In genomic region chr14:31134015-31135000, GRCm38 (mm10) we compare ENCODE assay signal across 10 mouse cellular contexts. TPM values are rescaled to one million over a fixed set of nuclear protein-coding genes. Genes with fewer than 3 reads are reported as not detected.
DNase-seq lines count a peak whose midpoint lies in the region; ATAC-seq lines count a peak whose summit lies in the region.
"Had no signal": no experiment of that assay in that cellular context is flagged by ENCODE, and none has a peak within 500 bp of the region (broad histone marks: within the 10 kb centered on the region; RNA-seq: fewer than 3 reads in every experiment).

No protein-coding gene starts in this region.

- H3K36me3 ChIP-seq in heart, embryonic 16.5 days (ENCODE audit: control insufficient read depth, insufficient read depth): peaks cover 40% of the 10 kb centered on the region
- peaks cover 43% of the 10 kb centered on the region for H3K36me3 ChIP-seq in lung, embryonic 16.5 days (ENCODE audit: control insufficient read depth, insufficient read depth, low read length)
- H3K36me3 ChIP-seq in liver, embryonic 16.5 days (ENCODE audit: control insufficient read depth, insufficient read depth): peaks cover 36% of the 10 kb centered on the region

- peak overlapping the region; percentile 0; the same call in 1 of the 2 replicates for H3K27ac ChIP-seq in heart, embryonic 16.5 days (ENCODE audit: low read length)
- peak overlapping the region; percentile 89 for H3K27ac ChIP-seq in lung, embryonic 16.5 days (ENCODE audit: low read length)
- H3K27ac ChIP-seq in liver, embryonic 16.5 days (ENCODE audit: low read length): peak overlapping the region; percentile 62; the same call in 1 of the 2 replicates

- ATAC-seq in heart, embryonic 16.5 days (replicated peaks; ENCODE audit: extremely low read depth, insufficient read depth, low FRiP score): no peak
- no peak for ATAC-seq in lung, embryonic 16.5 days (ENCODE audit: low read depth)
- ATAC-seq in liver, embryonic 16.5 days (ENCODE audit: low read depth): no peak

- H3K9ac ChIP-seq in heart, embryonic 16.5 days (ENCODE audit: low read length): no peak overlapping the region
- H3K9ac ChIP-seq in lung, embryonic 16.5 days (ENCODE audit: low read length): peak overlapping the region; percentile 93; the same call in 1 of the 2 replicates
- H3K9ac ChIP-seq in liver, embryonic 16.5 days (ENCODE audit: low read depth, low read length): no peak overlapping the region

- H3K9me3 ChIP-seq in heart, embryonic 16.5 days (replicated peaks; ENCODE audit: control insufficient read depth, low read length): no peaks in the 10 kb centered on the region
- no peaks in the 10 kb centered on the region for H3K9me3 ChIP-seq in lung, embryonic 16.5 days (ENCODE audit: control insufficient read depth, low read length)
- H3K9me3 ChIP-seq in liver, embryonic 16.5 days (replicated peaks; ENCODE audit: control insufficient read depth, low read length): no peaks in the 10 kb centered on the region
- H3K9me3 ChIP-seq: embryonic facial prominence, embryonic 12.5 days; megakaryocyte, embryonic 14.5 days had no signal

- no peak overlapping the region for H3K4me3 ChIP-seq in heart, embryonic 16.5 days (ENCODE audit: low read length)
- H3K4me3 ChIP-seq in lung, embryonic 16.5 days (ENCODE audit: low read length): peak overlapping the region; percentile 94; the same call in 1 of the 2 replicates
- no peak overlapping the region for H3K4me3 ChIP-seq in liver, embryonic 16.5 days (ENCODE audit: low read depth, low read length)
- H3K4me3 ChIP-seq: embryonic facial prominence, embryonic 12.5 days; megakaryocyte, embryonic 14.5 days had no signal

- H3K4me2 ChIP-seq in heart, embryonic 16.5 days (ENCODE audit: low read depth, low read length): no peak overlapping the region; the same call in 1 of the 2 replicates
- peak overlapping the region; percentile 91 for H3K4me2 ChIP-seq in lung, embryonic 16.5 days (ENCODE audit: low read depth, low read length)
- H3K4me2 ChIP-seq in liver, embryonic 16.5 days (ENCODE audit: low read depth, low read length): no peak overlapping the region

- DNase-seq in heart, postnatal 36 days: no peak
- DNase-seq in lung, postnatal 36 days: no peak
- DNase-seq in fat pad, adult 2 months (ENCODE audit: extremely low read depth, low read depth, low spot score): peak; percentile 49
- DNase-seq in frontal cortex, postnatal 36 days (ENCODE audit: low spot score in 2 of 2): no peak
- DNase-seq in retina, postnatal 1 day: no peak

- intact Hi-C loops in heart, postnatal 36 days (cut with DNase I): no loop called here

- WGBS in heart, embryonic 16.5 days: 79% methylated on average over 25 of the region's 25 CpGs
- 78% methylated on average over 25 of the region's 25 CpGs for WGBS in lung, embryonic 16.5 days
- 84% methylated on average over 25 of the region's 25 CpGs for WGBS in liver, embryonic 16.5 days (ENCODE audit: insufficient replicate concordance)

- H3K27me3 ChIP-seq in heart, embryonic 16.5 days (ENCODE audit: control insufficient read depth, insufficient read depth, low read length): no peaks in the 10 kb centered on the region
- H3K27me3 ChIP-seq in lung, embryonic 16.5 days (ENCODE audit: control insufficient read depth, insufficient read depth, low read depth, low read length): no peaks in the 10 kb centered on the region
- no peaks in the 10 kb centered on the region for H3K27me3 ChIP-seq in liver, embryonic 16.5 days (ENCODE audit: control insufficient read depth, insufficient read depth, low read depth, low read length)
- H3K27me3 ChIP-seq: embryonic facial prominence, embryonic 12.5 days had no signal

- H3K4me1 ChIP-seq in heart, embryonic 16.5 days (ENCODE audit: control insufficient read depth, insufficient read depth, low read length): peaks cover 36% of the 10 kb centered on the region
- peaks cover 42% of the 10 kb centered on the region for H3K4me1 ChIP-seq in lung, embryonic 16.5 days (replicated peaks; ENCODE audit: control insufficient read depth, insufficient read depth, low read length)
- peaks cover 40% of the 10 kb centered on the region for H3K4me1 ChIP-seq in liver, embryonic 16.5 days (ENCODE audit: control insufficient read depth, low read depth, low read length)

RNA-seq across cellular contexts. Expression of gene Nt5dc2, which starts 3.5 kb away (rescaled TPM):
- 288 and 319 TPM in 2 replicates for polyA plus RNA-seq in heart, embryonic 16.5 days (2015; fragmentation: Nextera tagmentation; extraction: Ambion mirVana)
- 10 to 100 TPM; 19.5 to 19.9 TPM for total RNA-seq in heart, postnatal 36 days (2021)
- 379 and 414 TPM in 2 replicates for polyA plus RNA-seq in lung, embryonic 16.5 days (2015; fragmentation: Nextera tagmentation; extraction: Ambion mirVana)
- 149 and 179 TPM in 2 replicates for polyA plus RNA-seq in liver, embryonic 16.5 days (2015; fragmentation: Nextera tagmentation; extraction: Ambion mirVana)

RNA-seq across cellular contexts. Expression of gene Smim4, which starts 5.6 kb away (rescaled TPM):
- 90.4 and 95.8 TPM in 2 replicates for polyA plus RNA-seq in heart, embryonic 16.5 days (2015; fragmentation: Nextera tagmentation; extraction: Ambion mirVana)
- total RNA-seq in heart, postnatal 36 days (2021): 10 to 100 TPM; 64.8 to 72.2 TPM
- polyA plus RNA-seq in lung, embryonic 16.5 days (2015; fragmentation: Nextera tagmentation; extraction: Ambion mirVana): 79.4 and 82.2 TPM in 2 replicates
- polyA plus RNA-seq in liver, embryonic 16.5 days (2015; fragmentation: Nextera tagmentation; extraction: Ambion mirVana): 47.7 and 57.1 TPM in 2 replicates

RNA-seq across cellular contexts. Expression of gene Stab1, which starts 34.1 kb away (rescaled TPM):
- polyA plus RNA-seq in heart, embryonic 16.5 days (2015; fragmentation: Nextera tagmentation; extraction: Ambion mirVana): 36.6 and 43.8 TPM in 2 replicates
- 10 to 100 TPM; 66.1 to 85.9 TPM for total RNA-seq in heart, postnatal 36 days (2021)
- polyA plus RNA-seq in lung, embryonic 16.5 days (2015; fragmentation: Nextera tagmentation; extraction: Ambion mirVana): 48.9 and 52.1 TPM in 2 replicates
- 25.8 and 32.2 TPM in 2 replicates for polyA plus RNA-seq in liver, embryonic 16.5 days (2015; fragmentation: Nextera tagmentation; extraction: Ambion mirVana)

Comparison
In these comparisons a context has a peak if more than half of its experiments do, and no peak if none do; other contexts are left out.
1. H3K27ac ChIP-seq: peak in every context shown above with its lines; median percentile 89 in lung, embryonic 16.5 days; 62 in liver, embryonic 16.5 days; 0 in heart, embryonic 16.5 days.